Mouse (Mus musculus) heart, embryonic 15.5 days (tissue): ENCODE data around the gene Depdc5. TPM values are rescaled to one million over a fixed set of nuclear protein-coding genes. Genes with fewer than 3 reads are reported as not detected.

ENCODE experiments used
- ATAC-seq: fragments of 200-750 bp; cut with Nextera tagmentation; replicated peaks from 2 replicates; pipeline ENCODE4 v1.8.0; 2017; ENCODE audit warnings: low read depth, moderate TSS enrichment; ENCODE audit not compliant: insufficient number of reproducible peaks, insufficient read depth, low FRiP score
- H3K27ac ChIP-seq: fragments of 300-500 bp; sonication (generic); 2 replicates; pipeline ENCODE4 v1.5.1; 2015; ENCODE audit warnings: mild to moderate bottlenecking, inconsistent platforms
- H3K27me3 ChIP-seq: fragments of 300-500 bp; sonication (generic); 2 replicates; pipeline ENCODE4 v1.6.1; 2015; ENCODE audit warnings: inconsistent platforms
- H3K36me3 ChIP-seq: fragments of 300-500 bp; sonication (generic); 2 replicates; pipeline ENCODE4 v1.6.1; 2015; ENCODE audit warnings: mild to moderate bottlenecking, inconsistent platforms
- H3K4me1 ChIP-seq: fragments of 300-500 bp; sonication (generic); replicated peaks from 2 replicates; pipeline ENCODE4 v1.6.1; 2015; ENCODE audit warnings: inconsistent platforms
- H3K4me2 ChIP-seq: fragments of 300-500 bp; sonication (generic); 2 replicates; pipeline ENCODE4 v1.6.1; 2015; ENCODE audit warnings: inconsistent platforms, mild to moderate bottlenecking, moderate library complexity
- H3K4me3 ChIP-seq: fragments of 300-500 bp; sonication (generic); 2 replicates; pipeline ENCODE4 v1.5.1; 2015; ENCODE audit warnings: mild to moderate bottlenecking, inconsistent platforms
- H3K9ac ChIP-seq: fragments of 300-500 bp; sonication (generic); 2 replicates; pipeline ENCODE4 v1.6.1; 2015; ENCODE audit warnings: mild to moderate bottlenecking, inconsistent platforms
- H3K9me3 ChIP-seq: fragments of 300-500 bp; sonication (generic); replicated peaks from 2 replicates; pipeline ENCODE4 v1.6.1; 2016; ENCODE audit warnings: inconsistent platforms
- WGBS: fragments of 180-500 bp; shearing (Covaris S2); methylation state at CpG from one replicate; pipeline ENCODE4 v1.1.7; 2015; ENCODE audit warnings: mixed read lengths; 5-methylcytosine and 5-hydroxymethylcytosine counted together
- polyA plus RNA-seq: library from polyadenylated mRNA; unstranded; fragments of >200 nt; fragmentation: Nextera tagmentation; extraction: Ambion mirVana; gene quantifications from 2 replicates; pipeline ENCODE4 v1.2.1, GENCODE M21; 2015

The Depdc5 gene
- polyA plus RNA-seq, 1 experiment from 2014 or later: 16.1 TPM

GRCm38 (mm10) chr5:33003500-33003899, 140.0 kb downstream of the Depdc5 start:
- no peaks in the 10 kb centered on the region for H3K36me3 ChIP-seq
- H3K27me3 ChIP-seq: no peaks in the 10 kb centered on the region
- ATAC-seq: no peak
- no peaks in the 10 kb centered on the region for H3K9me3 ChIP-seq
- 71% methylated on average over 6 of the region's 6 CpGs for WGBS
- no peak overlapping the region for H3K4me2 ChIP-seq
- H3K4me1 ChIP-seq: 0 out of 2 replicates have a peak, but pooled peaks cover 3% of the 10 kb centered on the region
- no peak overlapping the region for H3K9ac ChIP-seq
- H3K27ac ChIP-seq: no peak overlapping the region
- no peak overlapping the region for H3K4me3 ChIP-seq

DNA sequence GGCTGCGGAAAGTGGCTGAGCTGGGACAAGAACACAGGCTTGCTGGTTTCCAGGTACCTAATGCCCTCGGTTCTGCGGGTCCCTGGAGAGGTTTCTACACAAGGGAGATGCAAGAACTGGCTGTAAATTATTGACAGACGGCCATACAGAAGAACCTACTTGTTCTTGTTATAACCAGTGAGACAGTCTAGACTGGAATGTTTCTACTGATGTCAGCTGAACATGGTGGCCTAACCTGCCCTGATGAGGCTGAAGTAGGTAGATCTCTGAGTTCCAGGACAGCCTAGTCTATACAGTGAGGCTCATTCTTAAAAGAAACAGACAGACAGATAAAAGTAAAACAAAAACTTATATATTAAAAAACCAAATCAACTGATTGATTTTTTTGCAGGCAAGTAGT, 140.6 kb downstream of the Depdc5 start:
- Histone ChIP-seq H3K36me3 (no peaks in the 10 kb centered on the region), H3K4me2 (no peak overlapping the region), H3K27me3 (no peaks in the 10 kb centered on the region), H3K9ac (no peak overlapping the region), H3K9me3 (no peaks in the 10 kb centered on the region), H3K27ac (no peak overlapping the region), H3K4me3 (no peak overlapping the region), H3K4me1 (0 out of 2 replicates have a peak, but pooled peaks cover 3% of the 10 kb centered on the region)
- WGBS: 77% methylated on average over 4 of the region's 4 CpGs
- no peak for ATAC-seq

GRCm38 (mm10) chr5:33005442-33006145, 142.1 kb downstream of the Depdc5 start:
- H3K27ac ChIP-seq: no peak overlapping the region
- no peak for ATAC-seq

DNA sequence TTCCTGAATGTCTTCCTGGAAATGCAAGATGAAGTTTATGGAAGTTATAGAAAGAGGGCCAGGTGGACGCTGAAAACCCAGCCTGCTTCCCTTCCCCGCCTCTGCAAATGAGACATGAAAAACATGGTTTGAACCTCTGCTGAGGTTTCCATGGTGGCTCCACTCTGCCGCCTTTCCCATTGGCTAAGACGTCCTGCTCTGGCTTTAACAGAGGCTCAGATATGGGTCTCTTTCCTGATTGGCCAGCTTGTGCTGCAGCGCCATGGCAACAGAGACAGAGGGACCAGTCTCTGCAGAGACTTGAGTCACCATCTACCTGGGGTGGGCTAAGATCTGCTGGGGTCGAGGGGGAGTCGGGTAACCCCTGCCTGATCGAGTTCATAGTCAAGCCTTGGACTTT, 143.2 kb downstream of the Depdc5 start:
- 52% methylated on average over 8 of the region's 8 CpGs for WGBS
- Histone ChIP-seq H3K36me3 (no peaks in the 10 kb centered on the region), H3K9ac (no peak overlapping the region), H3K27ac (no peak overlapping the region), H3K9me3 (no peaks in the 10 kb centered on the region), H3K4me3 (no peak overlapping the region), H3K27me3 (no peaks in the 10 kb centered on the region), H3K4me1 (peaks cover 11% of the 10 kb centered on the region), H3K4me2 (no peak overlapping the region)
- ATAC-seq: no peak

More at GRCm38 (mm10) chr5:33005442-33006145, 142.1 kb downstream of the Depdc5 start:
- Histone ChIP-seq H3K9ac (no peak overlapping the region), H3K36me3 (no peaks in the 10 kb centered on the region), H3K9me3 (no peaks in the 10 kb centered on the region), H3K27me3 (no peaks in the 10 kb centered on the region), H3K4me1 (0 out of 2 replicates have a peak, but pooled peaks cover 3% of the 10 kb centered on the region), H3K4me2 (no peak overlapping the region), H3K4me3 (no peak overlapping the region)
- 73% methylated on average over 11 of the region's 11 CpGs for WGBS

GRCm38 (mm10) chr5:33007371-33007770, 143.9 kb downstream of the Depdc5 start:
- no peaks in the 10 kb centered on the region for H3K36me3 ChIP-seq
- H3K27ac ChIP-seq: no peak overlapping the region
- H3K4me2 ChIP-seq: no peak overlapping the region
- WGBS: 67% methylated on average over 4 of the region's 4 CpGs
- H3K4me3 ChIP-seq: no peak overlapping the region
- H3K9ac ChIP-seq: no peak overlapping the region
- no peaks in the 10 kb centered on the region for H3K27me3 ChIP-seq
- no peaks in the 10 kb centered on the region for H3K9me3 ChIP-seq
- no peak for ATAC-seq
- peaks cover 11% of the 10 kb centered on the region for H3K4me1 ChIP-seq

DNA sequence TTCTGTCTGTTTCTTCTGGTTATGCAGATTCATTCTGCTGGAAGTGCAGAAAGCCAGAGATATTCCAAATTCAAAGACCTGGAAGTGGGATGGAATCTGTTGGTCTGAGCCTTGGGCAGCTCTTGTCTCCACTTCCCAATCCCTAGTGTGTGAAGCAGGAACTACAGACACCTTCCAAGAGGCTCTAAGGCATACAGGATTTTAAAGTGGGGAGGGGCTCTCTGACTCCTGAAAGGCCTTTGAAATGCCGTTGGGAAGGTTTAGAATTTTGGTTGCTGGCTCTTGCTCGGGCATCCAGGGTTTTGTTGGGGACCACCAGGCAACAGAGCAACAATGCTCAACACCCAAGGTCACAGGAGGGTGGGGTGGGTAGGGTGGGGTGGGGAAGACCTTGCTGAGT, 145.8 kb downstream of the Depdc5 start:
- Histone ChIP-seq H3K4me3 (no peak overlapping the region), H3K9ac (no peak overlapping the region), H3K4me2 (no peak overlapping the region), H3K4me1 (peaks cover 11% of the 10 kb centered on the region), H3K27ac (no peak overlapping the region), H3K27me3 (no peaks in the 10 kb centered on the region), H3K36me3 (no peaks in the 10 kb centered on the region), H3K9me3 (no peaks in the 10 kb centered on the region)
- no peak for ATAC-seq
- 46% methylated on average over 2 of the region's 2 CpGs for WGBS

GRCm38 (mm10) chr5:33009818-33010812, 146.6 kb downstream of the Depdc5 start:
- peaks cover 11% of the 10 kb centered on the region for H3K4me1 ChIP-seq
- H3K9ac ChIP-seq: no peak overlapping the region
- H3K27ac ChIP-seq: no peak overlapping the region
- H3K27me3 ChIP-seq: no peaks in the 10 kb centered on the region
- ATAC-seq: no peak
- no peak overlapping the region for H3K4me3 ChIP-seq
- no peak overlapping the region for H3K4me2 ChIP-seq
- no peaks in the 10 kb centered on the region for H3K9me3 ChIP-seq
- WGBS: 66% methylated on average over 14 of the region's 14 CpGs
- no peaks in the 10 kb centered on the region for H3K36me3 ChIP-seq

DNA sequence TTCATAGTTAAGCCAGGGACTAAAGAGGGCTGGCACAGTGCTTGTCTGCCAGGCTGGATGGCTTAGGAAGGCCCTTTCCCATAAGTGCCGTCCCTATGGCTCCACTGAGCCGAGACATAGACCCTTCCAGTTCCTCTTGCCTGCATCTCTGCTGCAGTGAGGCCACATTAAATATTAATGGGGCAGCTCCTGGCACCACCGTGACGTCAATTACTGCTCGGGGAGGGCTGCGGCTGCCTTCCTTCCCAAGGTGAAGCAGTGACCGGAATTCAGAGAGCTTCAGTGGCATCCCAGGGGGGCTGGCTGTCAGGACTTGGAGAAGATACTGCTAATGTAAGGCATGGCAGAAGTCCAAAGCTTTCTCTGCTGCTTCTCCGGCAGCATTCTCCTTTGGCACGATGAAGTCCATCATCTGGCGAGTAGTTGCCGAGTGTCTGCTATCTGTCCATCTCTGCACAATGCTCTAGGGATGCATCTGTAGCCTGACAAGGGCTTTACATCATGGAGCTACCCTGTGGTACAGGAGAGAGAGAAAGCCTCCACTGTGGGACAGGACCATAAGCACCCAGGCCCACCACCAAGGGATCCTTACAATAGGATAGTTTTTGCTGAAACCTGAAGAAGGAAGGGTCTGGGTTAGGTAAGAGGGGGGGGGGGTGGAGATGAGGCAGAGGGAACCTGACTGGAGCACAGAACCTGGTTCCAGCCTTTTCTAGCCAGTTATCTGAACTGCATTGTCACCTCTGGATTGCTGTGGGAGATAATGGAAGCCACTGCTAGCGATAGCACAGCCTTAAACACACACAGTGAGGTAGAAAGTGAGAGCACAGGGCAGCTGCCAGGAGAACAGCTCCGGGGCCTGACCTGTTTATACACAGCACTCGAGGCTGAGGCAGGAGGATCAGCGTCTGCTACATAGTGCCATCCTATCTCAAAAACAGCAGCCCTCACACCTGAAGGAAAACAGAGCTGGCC, 147.9 kb downstream of the Depdc5 start:
- H3K9me3 ChIP-seq: no peaks in the 10 kb centered on the region
- no peaks in the 10 kb centered on the region for H3K36me3 ChIP-seq
- peaks cover 9% of the 10 kb centered on the region for H3K4me1 ChIP-seq
- H3K27ac ChIP-seq: no peak overlapping the region
- H3K27me3 ChIP-seq: no peaks in the 10 kb centered on the region
- 39% methylated on average over 15 of the region's 15 CpGs for WGBS
- no peak; the same call in 1 of the 2 replicates for ATAC-seq
- H3K4me2 ChIP-seq: no peak overlapping the region
- no peak overlapping the region for H3K9ac ChIP-seq
- no peak overlapping the region for H3K4me3 ChIP-seq

DNA sequence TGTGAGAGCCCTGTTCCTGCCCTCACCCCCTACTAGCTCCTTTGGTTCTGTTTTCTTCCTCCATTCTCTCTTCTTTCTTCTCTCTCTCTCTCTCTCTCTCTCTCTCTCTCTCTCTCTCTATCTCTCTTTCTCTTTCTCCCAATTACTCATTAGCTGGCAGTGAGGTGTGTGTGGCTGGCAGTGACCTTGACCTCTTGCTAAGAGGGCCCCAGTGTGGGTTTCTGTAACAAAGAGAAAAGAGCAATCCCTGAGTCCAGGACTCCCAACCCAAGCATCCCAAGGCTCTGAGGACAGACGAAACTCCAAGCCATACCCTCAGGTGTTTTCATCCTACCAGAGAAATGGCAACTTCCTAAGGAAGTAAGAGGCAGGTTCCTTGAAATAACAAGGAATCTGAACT, 150.6 kb downstream of the Depdc5 start:
- Histone ChIP-seq H3K4me2 (no peak overlapping the region), H3K4me1 (peaks cover 16% of the 10 kb centered on the region), H3K36me3 (no peaks in the 10 kb centered on the region), H3K4me3 (no peak overlapping the region), H3K27ac (no peak overlapping the region), H3K9me3 (no peaks in the 10 kb centered on the region), H3K27me3 (no peaks in the 10 kb centered on the region), H3K9ac (no peak overlapping the region)
- no peak for ATAC-seq
- WGBS: 88% methylated on average over 1 of the region's 1 CpGs

DNA sequence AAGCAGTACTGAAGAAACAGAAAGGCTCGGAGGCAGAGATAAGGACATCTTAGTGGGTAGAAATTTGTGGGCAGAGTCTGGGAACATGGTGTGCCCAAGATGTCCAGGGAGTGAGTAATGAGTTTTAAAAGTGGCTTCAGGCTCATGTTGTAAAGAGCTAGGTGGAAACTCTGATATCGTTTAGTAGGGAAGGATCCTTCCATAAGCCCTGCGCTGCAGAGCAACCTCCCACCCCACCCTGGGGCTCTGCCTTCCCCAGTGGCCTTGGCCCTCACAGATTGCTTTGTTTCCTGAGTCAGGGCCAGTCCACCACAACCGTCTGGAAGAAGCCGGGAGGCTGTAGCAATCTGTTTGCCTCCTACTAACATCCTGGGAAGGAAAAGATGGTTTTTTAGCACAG, 152.1 kb downstream of the Depdc5 start:
- Histone ChIP-seq H3K9me3 (no peaks in the 10 kb centered on the region), H3K27me3 (no peaks in the 10 kb centered on the region), H3K36me3 (no peaks in the 10 kb centered on the region), H3K4me3 (no peak overlapping the region), H3K27ac (no peak overlapping the region), H3K9ac (no peak overlapping the region), H3K4me1 (peaks cover 21% of the 10 kb centered on the region), H3K4me2 (no peak overlapping the region)
- no peak for ATAC-seq
- WGBS: 52% methylated on average over 5 of the region's 5 CpGs
